Mouse (Mus musculus): ENCODE data around the gene Serpinb2.

The Serpinb2 gene

GRCm38 (mm10) chr1:107511252-107511651 lies at the start of gene Serpinb2:
Serpinb2 (plus strand) TSS chr1:107511423.
- DNase-seq: no peak

GRCm38 (mm10) chr1:107479909-107480308 lies 31.3 kb upstream of the Serpinb2 start:
- no peak for DNase-seq

GRCm38 (mm10) chr1:107481452-107481851 lies 29.8 kb upstream of the Serpinb2 start:
- peak; percentile 84 for DNase-seq

GRCm38 (mm10) chr1:107489577-107489976 lies 21.6 kb upstream of the Serpinb2 start:
- no peak for DNase-seq

- DNase-seq: no peak
Observed at GRCm38 (mm10) chr1:107496789-107497188, 14.4 kb upstream of the Serpinb2 start.

- DNase-seq: no peak
Observed at GRCm38 (mm10) chr1:107502025-107502424, 9.2 kb upstream of the Serpinb2 start.

GRCm38 (mm10) chr1:107503294-107503693 lies 7.9 kb upstream of the Serpinb2 start:
- no peak for DNase-seq

GRCm38 (mm10) chr1:107505898-107506562 lies 5.2 kb upstream of the Serpinb2 start:
- DNase-seq: no peak

GRCm38 (mm10) chr1:107512194-107513138 lies 1.2 kb downstream of the Serpinb2 start:
- no peak for DNase-seq

- DNase-seq: no peak
Observed at GRCm38 (mm10) chr1:107513530-107513929, 2.3 kb downstream of the Serpinb2 start.

GRCm38 (mm10) chr1:107515839-107516498 lies 4.7 kb downstream of the Serpinb2 start:
- DNase-seq: no peak

- no peak for DNase-seq
Observed at GRCm38 (mm10) chr1:107525592-107525991, 14.4 kb downstream of the Serpinb2 start.

GRCm38 (mm10) chr1:107528325-107529078 lies 17.3 kb downstream of the Serpinb2 start:
- no peak for DNase-seq

GRCm38 (mm10) chr1:107529365-107530052 lies 18.3 kb downstream of the Serpinb2 start:
- DNase-seq: no peak

GRCm38 (mm10) chr1:107533736-107534135 lies 22.5 kb downstream of the Serpinb2 start:
- DNase-seq: no peak

GRCm38 (mm10) chr1:107537435-107537834 lies 26.2 kb downstream of the Serpinb2 start:
- DNase-seq: no peak

GRCm38 (mm10) chr1:107559494-107559893 lies 48.3 kb downstream of the Serpinb2 start:
- no peak for DNase-seq

- no peak for DNase-seq
Observed at GRCm38 (mm10) chr1:107562110-107562509, 50.9 kb downstream of the Serpinb2 start.

GRCm38 (mm10) chr1:107565644-107566043 lies 54.4 kb downstream of the Serpinb2 start:
- DNase-seq: no peak

- no peak for DNase-seq
Observed at GRCm38 (mm10) chr1:107576094-107576493, 64.9 kb downstream of the Serpinb2 start.

- no peak for DNase-seq
Observed at GRCm38 (mm10) chr1:107577514-107577913, 66.3 kb downstream of the Serpinb2 start.

- no peak for DNase-seq
Observed at GRCm38 (mm10) chr1:107581220-107581619, 70.0 kb downstream of the Serpinb2 start.

Measured in B cell, adult 2 months (primary cell).